Mouse (Mus musculus): ENCODE results near the gene Adamtsl3. TPM values are rescaled to one million over a fixed set of nuclear protein-coding genes. Genes with fewer than 3 reads are reported as not detected.

The Adamtsl3 gene
- 0.04 and 0.08 TPM in 2 replicates for polyA plus RNA-seq (2012; rRNA removed)

GRCm38 (mm10) chr7:82335211-82336121 lies at the start of gene Adamtsl3:
Gene Adamtsl3 (plus strand): TSS chr7:82335694.

GRCm38 (mm10) chr7:82648353-82649080 lies 313.0 kb downstream of the Adamtsl3 start, which contains the start of the genes Saxo2 and Efl1:
Gene Saxo2 (minus strand): TSS chr7:82648528.
Gene Efl1 (plus strand): TSS chr7:82648614.

Other genes with a start within 250 kb of the Adamtsl3 start
- gene Sh3gl3, start 161.9 kb upstream of the Adamtsl3 start, polyA plus RNA-seq (2012; rRNA removed), result 0.07 TPM in 2 replicates

All from liver, embryonic 18 days (tissue).